Mouse (Mus musculus): Measurements from ENCODE around the gene Parp16.
"Not testable (repeated sequence)": the region's sequence is repeated elsewhere in the genome, so short reads cannot be mapped to it uniquely, and the experiment has no call there.

Parp16 gene

GRCm38 (mm10) chr9:65244036-65244806 is 49.1 kb downstream of the Parp16 start:
- DNase-seq: peak; percentile 48 to 64

- DNase-seq: no peak
Observed at GRCm38 (mm10) chr9:65247502-65248376, 52.6 kb downstream of the Parp16 start.

GRCm38 (mm10) chr9:65248377-65248690 is 53.2 kb downstream of the Parp16 start:
- no peak for DNase-seq

GRCm38 (mm10) chr9:65252026-65252425 is 56.9 kb downstream of the Parp16 start:
- DNase-seq: no peak

- no peak for DNase-seq
Observed at GRCm38 (mm10) chr9:65255906-65256600, 60.9 kb downstream of the Parp16 start.

- peak in 1 of 2 experiments; percentile 38 for DNase-seq
Observed at GRCm38 (mm10) chr9:65257218-65257910, 62.2 kb downstream of the Parp16 start.

GRCm38 (mm10) chr9:65259366-65259765 is 64.2 kb downstream of the Parp16 start:
- no peak for DNase-seq

GRCm38 (mm10) chr9:65261591-65262230 is 66.6 kb downstream of the Parp16 start:
- no peak for DNase-seq

- DNase-seq: no peak
Observed at GRCm38 (mm10) chr9:65262641-65263120, 67.5 kb downstream of the Parp16 start.

- DNase-seq: peak in 1 of 2 experiments; percentile 28
Observed at GRCm38 (mm10) chr9:65264959-65265358, 69.8 kb downstream of the Parp16 start, which contains the start of gene Cilp. Gene Cilp (plus strand): TSS chr9:65265180.

GRCm38 (mm10) chr9:65267742-65268515 is 72.8 kb downstream of the Parp16 start:
- DNase-seq: peak; percentile 49 to 57

GRCm38 (mm10) chr9:65273048-65273809 is 78.1 kb downstream of the Parp16 start:
- peak; percentile 71 to 73 for DNase-seq

- DNase-seq: no peak
Observed at GRCm38 (mm10) chr9:65273873-65274272, 78.7 kb downstream of the Parp16 start.

GRCm38 (mm10) chr9:65274851-65275250 is 79.7 kb downstream of the Parp16 start:
- DNase-seq: not testable (repeated sequence)

- DNase-seq: no peak
Observed at GRCm38 (mm10) chr9:65275810-65276530, 80.8 kb downstream of the Parp16 start.

GRCm38 (mm10) chr9:65281536-65282151 is 86.5 kb downstream of the Parp16 start:
- DNase-seq: no peak

- DNase-seq: peak; percentile 50 to 56
Observed at GRCm38 (mm10) chr9:65283301-65283700, 88.1 kb downstream of the Parp16 start.

GRCm38 (mm10) chr9:65288252-65288651 is 93.1 kb downstream of the Parp16 start:
- not testable (repeated sequence) for DNase-seq
